Mouse (Mus musculus): ENCODE results near the gene Atp8a2. TPM values are rescaled to one million over a fixed set of nuclear protein-coding genes. Genes with fewer than 3 reads are reported as not detected.

Atp8a2 gene
- polyA plus RNA-seq, 1 experiment, result 0.36 TPM

- H3K4me1 ChIP-seq (ENCODE audit: control insufficient read depth, insufficient read depth, low read length), result no peaks in the 10 kb centered on the region
- no peaks in the 10 kb centered on the region for H3K27me3 ChIP-seq (replicated peaks; ENCODE audit: control insufficient read depth, insufficient read depth, low read length)
- DNase-seq, result no peak
- no peak for TF ChIP-seq POLR2A (IDR thresholded peaks at IDR 0.05; ENCODE audit: low read depth, low read length)
- TF ChIP-seq CTCF (conservative IDR thresholded peaks at IDR 0.05; ENCODE audit: insufficient read depth, insufficient read length, low read depth, low read length), result no peak
- H3K36me3 ChIP-seq (ENCODE audit: control insufficient read depth, insufficient read depth, low read length), result no peaks in the 10 kb centered on the region
- H3K4me3 ChIP-seq (ENCODE audit: insufficient read depth, low read depth, low read length), result no peak overlapping the region
- WGBS, result 80% methylated on average over 10 of the region's 10 CpGs
- no peak overlapping the region for H3K27ac ChIP-seq (ENCODE audit: insufficient read depth, low read depth, low read length)
These were observed 548.4 kb downstream of the Atp8a2 start for GRCm38 (mm10) chr14:59648611-59649010.

- Histone ChIP-seq H3K27me3 (replicated peaks; ENCODE audit: control insufficient read depth, insufficient read depth, low read length) (no peaks in the 10 kb centered on the region), H3K4me3 (ENCODE audit: insufficient read depth, low read depth, low read length) (no peak overlapping the region), H3K4me1 (ENCODE audit: control insufficient read depth, insufficient read depth, low read length) (no peaks in the 10 kb centered on the region), H3K36me3 (ENCODE audit: control insufficient read depth, insufficient read depth, low read length) (no peaks in the 10 kb centered on the region), H3K27ac (ENCODE audit: insufficient read depth, low read depth, low read length) (no peak overlapping the region)
- TF ChIP-seq CTCF (conservative IDR thresholded peaks at IDR 0.05; ENCODE audit: insufficient read depth, insufficient read length, low read depth, low read length) (no peak), POLR2A (IDR thresholded peaks at IDR 0.05; ENCODE audit: low read depth, low read length) (no peak)
- DNase-seq, result no peak
- 57% methylated on average over 16 of the region's 16 CpGs for WGBS
These were observed 549.9 kb downstream of the Atp8a2 start for GRCm38 (mm10) chr14:59646826-59647697.

- TF ChIP-seq POLR2A (IDR thresholded peaks at IDR 0.05; ENCODE audit: low read depth, low read length) (no peak), CTCF (conservative IDR thresholded peaks at IDR 0.05; ENCODE audit: insufficient read depth, insufficient read length, low read depth, low read length) (no peak)
- Histone ChIP-seq H3K27ac (ENCODE audit: insufficient read depth, low read depth, low read length) (no peak overlapping the region), H3K4me1 (ENCODE audit: control insufficient read depth, insufficient read depth, low read length) (no peaks in the 10 kb centered on the region), H3K27me3 (replicated peaks; ENCODE audit: control insufficient read depth, insufficient read depth, low read length) (no peaks in the 10 kb centered on the region), H3K4me3 (ENCODE audit: insufficient read depth, low read depth, low read length) (no peak overlapping the region), H3K36me3 (ENCODE audit: control insufficient read depth, insufficient read depth, low read length) (no peaks in the 10 kb centered on the region)
- no peak for DNase-seq
- 85% methylated on average over 3 of the region's 3 CpGs for WGBS
These were observed 552.1 kb downstream of the Atp8a2 start for GRCm38 (mm10) chr14:59644896-59645295.

DNA sequence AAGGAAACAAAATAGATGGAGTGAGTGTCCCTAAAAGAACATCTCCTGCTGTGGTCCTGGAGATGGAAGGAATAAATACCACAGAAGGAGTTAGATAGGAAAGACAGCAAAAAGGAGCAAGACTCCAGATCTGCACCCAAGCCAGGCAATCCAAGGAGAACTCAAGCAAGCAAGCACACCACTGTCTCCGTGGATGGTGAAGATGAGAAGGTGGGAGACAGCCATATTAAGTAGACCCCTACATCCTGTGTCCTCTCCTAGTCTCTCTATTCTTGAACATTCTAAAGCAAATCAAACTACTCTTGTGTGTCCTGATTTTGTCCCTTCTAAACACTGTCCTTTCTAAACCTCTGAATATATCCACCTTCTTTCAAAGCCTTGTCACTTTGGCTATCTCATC lies 552.8 kb downstream of the Atp8a2 start:
- Histone ChIP-seq H3K27me3 (replicated peaks; ENCODE audit: control insufficient read depth, insufficient read depth, low read length) (no peaks in the 10 kb centered on the region), H3K27ac (ENCODE audit: insufficient read depth, low read depth, low read length) (no peak overlapping the region), H3K4me3 (ENCODE audit: insufficient read depth, low read depth, low read length) (no peak overlapping the region), H3K36me3 (ENCODE audit: control insufficient read depth, insufficient read depth, low read length) (no peaks in the 10 kb centered on the region), H3K4me1 (ENCODE audit: control insufficient read depth, insufficient read depth, low read length) (no peaks in the 10 kb centered on the region)
- 71% methylated on average over 1 of the region's 1 CpGs for WGBS
- DNase-seq, result no peak
- TF ChIP-seq POLR2A (IDR thresholded peaks at IDR 0.05; ENCODE audit: low read depth, low read length), result no peak
- TF ChIP-seq CTCF (conservative IDR thresholded peaks at IDR 0.05; ENCODE audit: insufficient read depth, insufficient read length, low read depth, low read length), result no peak

- DNase-seq, result peak; percentile 15
- no peaks in the 10 kb centered on the region for H3K36me3 ChIP-seq (ENCODE audit: control insufficient read depth, insufficient read depth, low read length)
- no peaks in the 10 kb centered on the region for H3K4me1 ChIP-seq (ENCODE audit: control insufficient read depth, insufficient read depth, low read length)
- no peak overlapping the region for H3K4me3 ChIP-seq (ENCODE audit: insufficient read depth, low read depth, low read length)
- H3K27me3 ChIP-seq (replicated peaks; ENCODE audit: control insufficient read depth, insufficient read depth, low read length), result no peaks in the 10 kb centered on the region
- H3K27ac ChIP-seq (ENCODE audit: insufficient read depth, low read depth, low read length), result no peak overlapping the region
- TF ChIP-seq CTCF (conservative IDR thresholded peaks at IDR 0.05; ENCODE audit: insufficient read depth, insufficient read length, low read depth, low read length) (no peak), POLR2A (IDR thresholded peaks at IDR 0.05; ENCODE audit: low read depth, low read length) (no peak)
- WGBS, result 29% methylated on average over 12 of the region's 12 CpGs
These were observed 553.4 kb downstream of the Atp8a2 start for GRCm38 (mm10) chr14:59643582-59643981.

DNA sequence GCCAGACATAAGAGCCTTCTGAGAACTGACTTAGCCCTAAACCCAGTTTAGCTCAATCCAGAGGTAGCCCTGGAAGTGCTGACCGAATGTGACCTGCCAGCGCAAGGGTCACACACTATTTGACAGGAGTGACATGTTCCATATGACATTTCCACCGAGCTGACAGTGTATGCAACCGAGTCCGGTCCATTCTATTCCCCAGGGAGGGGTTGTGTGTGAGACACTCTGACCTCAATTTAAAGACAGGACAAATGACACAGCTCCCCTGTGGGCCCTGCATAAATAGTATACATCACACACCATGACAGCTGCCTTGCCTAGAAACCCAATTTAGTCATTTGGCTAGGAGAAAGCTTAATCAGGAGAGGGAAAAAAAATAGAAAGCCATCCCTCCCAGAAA lies 555.1 kb downstream of the Atp8a2 start:
- Histone ChIP-seq H3K27me3 (replicated peaks; ENCODE audit: control insufficient read depth, insufficient read depth, low read length) (no peaks in the 10 kb centered on the region), H3K4me1 (ENCODE audit: control insufficient read depth, insufficient read depth, low read length) (no peaks in the 10 kb centered on the region), H3K27ac (ENCODE audit: insufficient read depth, low read depth, low read length) (no peak overlapping the region), H3K36me3 (ENCODE audit: control insufficient read depth, insufficient read depth, low read length) (no peaks in the 10 kb centered on the region), H3K4me3 (ENCODE audit: insufficient read depth, low read depth, low read length) (no peak overlapping the region)
- DNase-seq, result no peak
- TF ChIP-seq CTCF (conservative IDR thresholded peaks at IDR 0.05; ENCODE audit: insufficient read depth, insufficient read length, low read depth, low read length), result no peak
- no peak for TF ChIP-seq POLR2A (IDR thresholded peaks at IDR 0.05; ENCODE audit: low read depth, low read length)
- WGBS, result 43% methylated on average over 5 of the region's 5 CpGs

- Histone ChIP-seq H3K4me3 (ENCODE audit: insufficient read depth, low read depth, low read length) (no peak overlapping the region), H3K4me1 (ENCODE audit: control insufficient read depth, insufficient read depth, low read length) (no peaks in the 10 kb centered on the region), H3K27me3 (replicated peaks; ENCODE audit: control insufficient read depth, insufficient read depth, low read length) (no peaks in the 10 kb centered on the region), H3K27ac (ENCODE audit: insufficient read depth, low read depth, low read length) (no peak overlapping the region), H3K36me3 (ENCODE audit: control insufficient read depth, insufficient read depth, low read length) (no peaks in the 10 kb centered on the region)
- TF ChIP-seq POLR2A (IDR thresholded peaks at IDR 0.05; ENCODE audit: low read depth, low read length) (no peak), CTCF (conservative IDR thresholded peaks at IDR 0.05; ENCODE audit: insufficient read depth, insufficient read length, low read depth, low read length) (no peak)
- peak; percentile 4 for DNase-seq
- WGBS, result 53% methylated on average over 7 of the region's 7 CpGs
These were observed 557.9 kb downstream of the Atp8a2 start for GRCm38 (mm10) chr14:59638906-59639703.

Data from kidney, adult 2 months (tissue).